Mouse (Mus musculus) limb, embryonic 10.5 days (tissue): ENCODE results near the gene Fam124a. TPM values are rescaled to one million over a fixed set of nuclear protein-coding genes. Genes with fewer than 3 reads are reported as not detected.
"Not testable (repeated sequence)": the region's sequence is repeated elsewhere in the genome, so short reads cannot be mapped to it uniquely, and the experiment has no call there.

Experiments used
- DNase-seq: peaks from one replicate; pipeline ENCODE4 v3.0.0-alpha.2; 2017; ENCODE audit warnings: low spot score
- H3K27ac ChIP-seq: fragments of 300-500 bp; sonication (generic); 2 replicates; pipeline ENCODE4 v1.5.1; 2016; ENCODE audit warnings: mild to moderate bottlenecking
- H3K27me3 ChIP-seq: fragments of 300-500 bp; sonication (generic); 2 replicates; pipeline ENCODE4 v1.6.1; 2016; ENCODE audit warnings: low read depth, mild to moderate bottlenecking; ENCODE audit not compliant: poor library complexity, severe bottlenecking
- H3K36me3 ChIP-seq: fragments of 300-500 bp; sonication (generic); 2 replicates; pipeline ENCODE4 v1.6.1; 2016; ENCODE audit warnings: mild to moderate bottlenecking, moderate library complexity
- H3K4me1 ChIP-seq: fragments of 300-500 bp; sonication (generic); 2 replicates; pipeline ENCODE4 v1.6.1; 2016
- H3K4me3 ChIP-seq: fragments of 300-500 bp; sonication (generic); 2 replicates; pipeline ENCODE4 v1.5.1; 2016; ENCODE audit warnings: mild to moderate bottlenecking, moderate library complexity
- H3K9me3 ChIP-seq: fragments of 300-500 bp; sonication (generic); replicated peaks from 2 replicates; pipeline ENCODE4 v1.6.1; 2016; ENCODE audit warnings: mild to moderate bottlenecking
- WGBS: fragments of 180-500 bp; shearing (Covaris S2); methylation state at CpG from one replicate; pipeline ENCODE4 v1.1.7; 2016; 5-methylcytosine and 5-hydroxymethylcytosine counted together
- polyA plus RNA-seq: library from polyadenylated mRNA; unstranded; fragments of >200 nt; fragmentation: Nextera tagmentation; extraction: Ambion mirVana; gene quantifications from 2 replicates; pipeline ENCODE4 v1.2.1, GENCODE M21; 2016

Gene Fam124a
- polyA plus RNA-seq, 1 experiment from 2014 or later = 0.30 TPM

DNA sequence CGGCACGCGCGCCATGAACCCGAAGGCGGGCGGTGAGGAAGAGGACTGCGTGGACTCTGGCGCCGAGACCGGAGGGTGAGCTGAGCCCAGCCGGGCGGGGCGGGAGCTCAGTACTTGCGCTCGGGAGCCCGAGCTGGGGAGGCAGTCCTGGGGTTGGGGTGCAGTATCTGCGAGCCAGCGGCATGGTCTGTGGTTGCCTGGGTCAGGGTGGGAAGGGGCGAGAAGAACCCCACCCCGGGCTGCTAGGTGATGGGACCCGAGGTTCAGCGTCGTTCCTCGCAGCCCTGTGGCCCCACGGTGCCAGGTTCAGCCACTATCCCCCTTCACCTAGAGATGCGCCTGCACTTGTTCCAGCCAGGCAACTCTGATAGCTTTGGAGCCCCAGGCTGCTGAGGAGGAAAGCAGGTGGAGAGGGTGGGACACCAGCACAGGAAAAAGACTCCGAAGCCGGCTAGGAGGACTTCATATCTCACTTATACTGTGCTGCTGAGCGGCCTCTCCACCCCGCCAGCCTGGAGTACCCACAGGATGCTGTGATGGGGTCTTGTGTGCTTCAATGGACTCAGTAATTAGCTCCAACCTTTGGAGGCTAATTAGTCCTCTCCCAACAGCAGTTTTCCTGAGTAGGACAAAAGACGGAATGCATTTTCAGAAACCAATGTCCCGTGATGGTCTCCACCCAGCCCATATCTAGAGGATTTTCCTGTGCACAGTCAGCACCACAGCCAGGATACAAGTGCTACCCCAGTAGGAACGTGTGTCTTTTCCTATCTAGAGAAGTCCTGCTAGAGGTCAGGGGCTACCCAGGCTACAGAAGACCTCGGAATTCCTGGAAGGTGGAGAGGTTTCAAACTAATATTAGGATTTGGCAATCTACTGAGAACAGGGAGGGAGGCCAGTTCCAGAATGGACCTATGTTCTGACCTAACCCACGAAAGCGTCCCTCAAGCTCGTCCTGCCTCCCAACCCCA lies 588 bp downstream of the Fam124a start:
- peak; percentile 35 for DNase-seq
- H3K27ac ChIP-seq = peak overlapping the region; percentile 75
- H3K4me1 ChIP-seq = peaks cover 15% of the 10 kb centered on the region
- H3K27me3 ChIP-seq = peaks cover 60% of the 10 kb centered on the region
- H3K9me3 ChIP-seq = no peaks in the 10 kb centered on the region
- H3K4me3 ChIP-seq = peak overlapping the region; percentile 71
- H3K36me3 ChIP-seq = no peaks in the 10 kb centered on the region
- 15% methylated on average over 37 of the region's 38 CpGs for WGBS

DNA sequence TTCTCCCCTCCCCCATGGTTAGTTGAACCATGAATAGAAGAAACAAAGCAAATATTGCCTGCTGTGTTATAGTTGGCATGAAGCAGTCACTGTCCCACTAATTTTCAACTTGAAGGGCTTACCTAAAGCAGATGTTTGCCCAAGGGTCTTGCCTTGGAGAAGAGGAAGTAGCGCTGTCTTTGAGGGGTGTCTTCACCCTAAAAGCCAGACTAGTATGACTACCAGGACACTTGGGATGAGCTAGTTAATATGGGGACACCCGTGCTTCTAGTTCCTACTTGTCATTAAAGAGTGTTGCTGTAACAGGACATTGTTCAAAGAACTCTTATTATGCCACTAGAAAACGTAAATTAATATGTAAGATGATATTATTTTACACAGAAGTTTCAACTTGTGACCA lies 1.6 kb downstream of the Fam124a start:
- Histone ChIP-seq H3K27me3 (peaks cover 60% of the 10 kb centered on the region), H3K4me1 (peaks cover 15% of the 10 kb centered on the region), H3K36me3 (no peaks in the 10 kb centered on the region), H3K9me3 (no peaks in the 10 kb centered on the region), H3K4me3 (no peak overlapping the region), H3K27ac (no peak overlapping the region)
- no peak for DNase-seq
- whole genome bisulfite sequencing = 82% methylated on average over 3 of the region's 3 CpGs

DNA sequence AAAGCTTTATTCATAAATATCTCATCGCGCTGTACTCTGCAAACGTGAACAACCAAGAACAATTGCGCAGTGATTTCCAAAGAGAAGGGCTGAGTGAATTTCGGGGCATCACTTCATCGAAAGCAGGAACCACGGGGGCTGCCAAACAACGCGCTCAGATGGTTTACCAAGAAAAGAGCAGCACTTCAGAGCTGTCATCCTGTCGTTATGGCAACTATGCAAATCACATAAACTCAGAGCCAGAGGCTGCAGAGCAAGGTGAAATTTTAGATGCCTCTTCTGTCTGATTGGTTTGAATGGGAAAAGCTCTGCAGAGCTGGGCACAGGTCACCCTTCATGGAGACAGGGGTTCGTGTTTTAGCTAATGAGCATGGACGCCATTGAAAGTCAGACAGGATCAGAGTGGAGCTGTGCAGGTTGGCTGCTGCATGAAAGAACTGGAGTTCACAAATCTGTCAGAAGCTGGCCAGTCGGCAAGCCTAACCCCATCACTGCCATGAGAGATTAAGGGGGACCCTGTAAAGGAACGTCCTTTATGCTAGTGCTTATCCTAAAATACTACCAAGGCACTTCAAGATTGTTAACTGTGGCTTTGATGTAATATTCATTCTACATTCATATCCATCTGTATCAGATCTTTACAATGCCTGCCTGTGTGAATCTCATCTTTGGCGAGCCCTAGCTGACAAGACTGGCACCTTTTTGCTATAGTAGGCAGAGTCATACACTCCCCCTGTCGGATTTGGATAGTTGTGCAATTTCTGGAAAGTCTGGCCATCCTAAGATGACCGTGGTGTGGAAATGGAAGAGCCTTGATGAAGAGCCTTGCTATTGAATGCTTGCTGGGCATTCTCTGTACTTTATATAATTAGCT lies 6.6 kb downstream of the Fam124a start:
- Histone ChIP-seq H3K4me1 (no peaks in the 10 kb centered on the region), H3K27ac (no peak overlapping the region), H3K4me3 (no peak overlapping the region), H3K27me3 (peaks cover 24% of the 10 kb centered on the region), H3K9me3 (no peaks in the 10 kb centered on the region), H3K36me3 (no peaks in the 10 kb centered on the region)
- no peak for DNase-seq
- WGBS = 71% methylated on average over 17 of the region's 17 CpGs

- H3K27ac ChIP-seq = no peak overlapping the region
- no peak for DNase-seq
- WGBS = 84% methylated on average over 7 of the region's 7 CpGs
- no peaks in the 10 kb centered on the region for H3K36me3 ChIP-seq
- H3K27me3 ChIP-seq = peaks cover 9% of the 10 kb centered on the region; the same call in 1 of the 2 replicates
- no peaks in the 10 kb centered on the region for H3K9me3 ChIP-seq
- H3K4me3 ChIP-seq = no peak overlapping the region
- H3K4me1 ChIP-seq = no peaks in the 10 kb centered on the region
Measured at GRCm38 (mm10) chr14:62563679-62564078, 8.1 kb downstream of the Fam124a start.

DNA sequence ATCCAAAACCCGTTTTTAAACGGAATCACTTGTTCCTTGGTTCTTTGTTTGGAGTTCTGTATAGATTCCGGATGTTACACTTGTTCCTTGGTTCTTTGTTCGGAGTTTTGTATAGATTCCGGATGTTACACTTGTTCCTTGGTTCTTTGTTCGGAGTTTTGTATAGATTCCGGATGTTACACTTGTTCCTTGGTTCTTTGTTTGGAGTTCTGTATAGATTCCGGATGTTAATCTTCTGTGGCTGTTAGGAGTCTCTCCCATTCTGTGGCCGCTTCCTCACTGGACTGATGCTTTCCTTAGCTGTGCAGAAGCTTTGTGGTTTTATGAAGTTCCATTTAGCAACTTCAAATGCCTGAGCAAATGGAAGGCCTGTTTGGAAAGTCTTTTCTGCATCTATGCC lies 11.3 kb downstream of the Fam124a start, which contains the start of gene Gm4131:
Gene Gm4131, minus strand, starts transcription at position 101 of the 400 bp plus-strand sequence.
- not testable (repeated sequence) for H3K27ac ChIP-seq, H3K27me3 ChIP-seq, H3K4me3 ChIP-seq, H3K36me3 ChIP-seq, H3K9me3 ChIP-seq, DNase-seq
- 88% methylated on average over 9 of the region's 9 CpGs for WGBS
- H3K4me1 ChIP-seq = peaks cover 10% of the 10 kb centered on the region

DNA sequence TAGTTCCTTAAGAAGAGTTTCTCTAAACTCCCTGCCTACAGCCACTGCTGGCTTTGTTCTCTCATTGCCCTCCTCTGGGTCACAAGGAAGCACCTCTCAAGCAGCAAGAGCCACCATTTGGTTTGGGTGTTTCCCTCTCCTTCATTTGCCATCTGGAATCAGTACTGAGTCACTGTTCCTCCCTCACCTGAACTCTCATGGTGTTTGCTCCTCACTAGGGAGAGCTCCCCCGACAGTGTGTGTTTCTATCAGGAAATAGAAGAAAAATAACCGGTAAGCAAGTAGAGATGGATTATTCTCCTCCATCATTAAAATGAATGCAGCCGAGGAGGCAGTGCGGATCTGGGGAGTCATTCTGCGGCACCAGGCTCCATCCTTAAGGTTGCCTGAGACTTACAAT lies 13.9 kb downstream of the Fam124a start:
- Histone ChIP-seq H3K27ac (no peak overlapping the region), H3K9me3 (no peaks in the 10 kb centered on the region), H3K27me3 (0 out of 2 replicates have a peak, but pooled peaks cover 10% of the 10 kb centered on the region), H3K36me3 (no peaks in the 10 kb centered on the region), H3K4me3 (no peak overlapping the region), H3K4me1 (peaks cover 14% of the 10 kb centered on the region)
- no peak for DNase-seq
- WGBS = 90% methylated on average over 5 of the region's 5 CpGs

DNA sequence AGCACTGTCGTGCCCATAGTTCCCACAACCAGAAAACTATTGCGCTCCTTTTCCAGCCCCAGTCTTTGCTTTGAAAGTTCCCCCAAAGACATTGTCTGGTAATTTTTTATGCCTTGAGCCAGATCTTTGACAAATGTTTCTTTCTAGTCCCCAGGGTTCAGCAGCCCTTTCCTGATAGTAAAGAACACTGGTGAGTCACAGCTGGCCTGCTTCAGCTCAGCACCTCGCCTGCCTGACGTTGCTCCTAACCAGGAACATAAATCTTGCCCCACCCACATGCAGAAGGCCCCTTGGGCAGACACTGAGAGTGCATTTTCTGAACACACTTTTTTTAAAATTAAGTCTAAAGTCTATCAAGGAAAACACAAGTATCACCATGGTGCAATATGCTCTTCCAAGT lies 14.8 kb downstream of the Fam124a start:
- peaks cover 14% of the 10 kb centered on the region for H3K4me1 ChIP-seq
- no peaks in the 10 kb centered on the region for H3K36me3 ChIP-seq
- H3K9me3 ChIP-seq = no peaks in the 10 kb centered on the region
- 0 out of 2 replicates have a peak, but pooled peaks cover 11% of the 10 kb centered on the region for H3K27me3 ChIP-seq
- DNase-seq = no peak
- no peak overlapping the region for H3K4me3 ChIP-seq
- no peak overlapping the region for H3K27ac ChIP-seq
- 31% methylated on average over 4 of the region's 4 CpGs for WGBS

- H3K27me3 ChIP-seq = peaks cover 15% of the 10 kb centered on the region; the same call in 1 of the 2 replicates
- H3K9me3 ChIP-seq = no peaks in the 10 kb centered on the region
- no peak for DNase-seq
- H3K4me1 ChIP-seq = peaks cover 14% of the 10 kb centered on the region
- no peak overlapping the region for H3K4me3 ChIP-seq
- H3K36me3 ChIP-seq = no peaks in the 10 kb centered on the region
- H3K27ac ChIP-seq = no peak overlapping the region
- WGBS = 0% methylated on average over 2 of the region's 3 CpGs
Measured at GRCm38 (mm10) chr14:62573454-62573853, 17.9 kb downstream of the Fam124a start.

GRCm38 (mm10) chr14:62574906-62575305 lies 19.4 kb downstream of the Fam124a start:
- H3K27me3 ChIP-seq = peaks cover 28% of the 10 kb centered on the region
- no peak overlapping the region for H3K4me3 ChIP-seq
- no peaks in the 10 kb centered on the region for H3K9me3 ChIP-seq
- no peaks in the 10 kb centered on the region for H3K36me3 ChIP-seq
- WGBS = 72% methylated on average over 6 of the region's 6 CpGs
- no peak overlapping the region for H3K27ac ChIP-seq
- peaks cover 12% of the 10 kb centered on the region for H3K4me1 ChIP-seq
- DNase-seq = no peak

- no peak overlapping the region for H3K27ac ChIP-seq
- WGBS = 79% methylated on average over 8 of the region's 8 CpGs
- no peak overlapping the region for H3K4me3 ChIP-seq
- H3K9me3 ChIP-seq = no peaks in the 10 kb centered on the region
- H3K36me3 ChIP-seq = no peaks in the 10 kb centered on the region
- H3K4me1 ChIP-seq = peaks cover 4% of the 10 kb centered on the region
- peaks cover 32% of the 10 kb centered on the region for H3K27me3 ChIP-seq
- DNase-seq = no peak
Measured at GRCm38 (mm10) chr14:62575862-62576261, 20.3 kb downstream of the Fam124a start.

DNA sequence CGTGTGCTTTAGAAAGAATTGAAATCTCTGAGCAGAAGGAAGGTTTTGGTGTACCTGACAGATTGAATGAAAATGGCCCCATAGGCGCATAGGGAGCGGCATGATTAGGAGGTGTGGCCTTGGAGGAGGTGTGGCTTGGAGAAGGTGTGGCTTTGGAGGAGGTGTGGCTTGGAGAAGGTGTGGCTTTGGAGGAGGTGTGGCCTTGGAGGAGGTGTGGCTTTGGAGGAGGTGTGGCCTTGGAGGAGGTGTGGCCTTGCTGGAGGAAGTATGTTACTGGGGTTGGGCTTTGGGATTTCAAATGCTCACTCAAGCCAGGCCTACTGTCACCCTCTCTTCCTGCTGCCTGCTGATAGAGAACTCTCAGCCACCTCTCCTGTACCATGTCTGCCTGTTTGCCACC lies 25.4 kb downstream of the Fam124a start:
- 76% methylated on average over 3 of the region's 3 CpGs for WGBS
- H3K27me3 ChIP-seq = peaks cover 42% of the 10 kb centered on the region
- no peak overlapping the region for H3K4me3 ChIP-seq
- H3K4me1 ChIP-seq = peaks cover 41% of the 10 kb centered on the region
- DNase-seq = no peak
- H3K36me3 ChIP-seq = no peaks in the 10 kb centered on the region
- no peak overlapping the region for H3K27ac ChIP-seq
- H3K9me3 ChIP-seq = no peaks in the 10 kb centered on the region

GRCm38 (mm10) chr14:62581768-62582167 lies 26.2 kb downstream of the Fam124a start:
- H3K4me1 ChIP-seq = peaks cover 42% of the 10 kb centered on the region
- WGBS = 81% methylated on average over 9 of the region's 9 CpGs

GRCm38 (mm10) chr14:62584637-62585036 lies 29.1 kb downstream of the Fam124a start:
- Histone ChIP-seq H3K27ac (no peak overlapping the region), H3K4me1 (peaks cover 42% of the 10 kb centered on the region), H3K9me3 (no peaks in the 10 kb centered on the region), H3K4me3 (no peak overlapping the region), H3K36me3 (no peaks in the 10 kb centered on the region), H3K27me3 (peaks cover 48% of the 10 kb centered on the region)
- no peak for DNase-seq

More at GRCm38 (mm10) chr14:62581768-62582167, 26.2 kb downstream of the Fam124a start:
- H3K36me3 ChIP-seq = no peaks in the 10 kb centered on the region
- no peaks in the 10 kb centered on the region for H3K9me3 ChIP-seq
- peaks cover 49% of the 10 kb centered on the region for H3K27me3 ChIP-seq
- no peak for DNase-seq
- no peak overlapping the region for H3K4me3 ChIP-seq
- no peak overlapping the region for H3K27ac ChIP-seq
